Mouse (Mus musculus) intestine, embryonic 15.5 days (tissue): ENCODE measurements at regions not wholly inside any gene's neighbourhood (a gene's known extent, or its start where the extent isn't known, plus 50 kb on each side); places are given as distances from the start of the nearest gene placed in this dataset.

Experiments used
- ATAC-seq: fragments of 200-750 bp; cut with Nextera tagmentation; 2 replicates; pipeline ENCODE4 v1.8.0; 2017; ENCODE audit warnings: moderate TSS enrichment, moderate library complexity
- H3K27ac ChIP-seq: fragments of 300-500 bp; sonication (generic); 2 replicates; pipeline ENCODE4 v1.5.1; 2015; ENCODE audit warnings: mild to moderate bottlenecking, inconsistent platforms
- H3K27me3 ChIP-seq: fragments of 300-500 bp; sonication (generic); replicated peaks from 2 replicates; pipeline ENCODE4 v1.6.1; 2015; ENCODE audit warnings: inconsistent platforms
- H3K36me3 ChIP-seq: fragments of 300-500 bp; sonication (generic); 2 replicates; pipeline ENCODE4 v1.6.1; 2015; ENCODE audit warnings: inconsistent platforms
- H3K4me1 ChIP-seq: fragments of 300-500 bp; sonication (generic); replicated peaks from 2 replicates; pipeline ENCODE4 v1.6.1; 2015; ENCODE audit warnings: inconsistent platforms
- H3K4me2 ChIP-seq: fragments of 300-500 bp; sonication (generic); replicated peaks from 2 replicates; pipeline ENCODE4 v1.6.1; 2015; ENCODE audit warnings: mild to moderate bottlenecking, inconsistent platforms
- H3K4me3 ChIP-seq: fragments of 300-500 bp; sonication (generic); replicated peaks from 2 replicates; pipeline ENCODE4 v1.5.1; 2015; ENCODE audit warnings: inconsistent platforms
- H3K9ac ChIP-seq: fragments of 300-500 bp; sonication (generic); 2 replicates; pipeline ENCODE4 v1.6.1; 2015; ENCODE audit warnings: inconsistent platforms
- H3K9me3 ChIP-seq: fragments of 300-500 bp; sonication (generic); 2 replicates; pipeline ENCODE4 v1.6.1; 2016; ENCODE audit warnings: inconsistent platforms
- WGBS: fragments of 180-500 bp; shearing (Covaris S2); methylation state at CpG from one replicate; pipeline ENCODE4 v1.1.7; 2015; 5-methylcytosine and 5-hydroxymethylcytosine counted together

- ATAC-seq, result no peak
- WGBS, result 82% methylated on average over 3 of the region's 3 CpGs
- Histone ChIP-seq H3K36me3 (no peaks in the 10 kb centered on the region), H3K4me3 (no peak overlapping the region), H3K27me3 (no peaks in the 10 kb centered on the region), H3K27ac (no peak overlapping the region), H3K9me3 (no peaks in the 10 kb centered on the region), H3K9ac (no peak overlapping the region), H3K4me1 (0 out of 2 replicates have a peak, but pooled peaks cover 5% of the 10 kb centered on the region), H3K4me2 (no peak overlapping the region)
These were observed 211.7 kb upstream of the Kazn start for GRCm38 (mm10) chr4:142450884-142451283.

DNA sequence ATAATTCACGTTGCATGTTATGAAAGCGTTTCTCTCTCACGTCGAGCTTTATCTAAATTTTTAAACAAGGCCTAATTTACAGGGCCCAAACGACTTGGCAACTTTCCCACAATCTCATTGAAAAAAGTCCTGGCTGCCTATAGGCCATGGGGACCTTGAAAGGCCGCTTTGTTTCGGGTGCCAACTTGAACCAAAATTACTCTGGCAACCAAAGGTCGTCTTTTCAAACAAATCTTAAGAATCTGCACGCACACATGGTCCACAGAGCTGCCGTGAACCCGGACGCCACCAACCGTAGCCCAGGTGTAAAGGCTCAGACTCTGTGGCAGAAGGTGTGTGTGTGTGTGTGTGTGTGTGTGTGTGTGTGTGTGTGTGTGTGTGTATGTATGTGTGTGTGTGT is 210.5 kb upstream of the Kazn start:
- no peaks in the 10 kb centered on the region for H3K27me3 ChIP-seq
- no peak overlapping the region for H3K4me2 ChIP-seq
- H3K4me1 ChIP-seq, result 0 out of 2 replicates have a peak, but pooled peaks cover 5% of the 10 kb centered on the region
- 48% methylated on average over 13 of the region's 13 CpGs for WGBS
- H3K36me3 ChIP-seq, result no peaks in the 10 kb centered on the region
- no peak overlapping the region for H3K9ac ChIP-seq
- no peaks in the 10 kb centered on the region for H3K9me3 ChIP-seq
- ATAC-seq, result no peak
- H3K4me3 ChIP-seq, result no peak overlapping the region
- no peak overlapping the region for H3K27ac ChIP-seq

DNA sequence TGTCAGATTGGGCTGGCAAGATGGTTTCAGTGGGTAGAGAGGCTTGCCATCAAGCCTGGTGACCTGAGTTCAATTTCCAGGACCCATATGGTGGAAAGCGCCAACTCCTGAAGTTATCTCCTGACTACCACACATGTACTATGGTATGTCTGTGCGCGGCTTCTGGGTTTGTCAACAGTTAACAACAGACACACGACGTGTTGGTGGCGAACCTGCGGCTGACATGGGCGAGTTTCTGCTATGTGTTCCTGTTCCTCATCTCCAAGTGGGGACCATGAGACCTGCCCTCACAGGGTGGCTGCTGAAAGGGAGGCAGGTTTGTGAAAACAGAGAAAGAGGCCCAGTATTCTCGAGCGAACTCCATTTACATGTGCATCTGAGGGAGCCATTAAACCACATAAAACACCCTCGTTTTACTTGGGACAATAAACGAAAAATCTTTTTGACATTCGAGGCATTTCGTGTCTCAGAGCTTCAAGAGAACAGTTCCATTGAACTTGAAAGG is 210.0 kb upstream of the Kazn start:
- H3K36me3 ChIP-seq, result no peaks in the 10 kb centered on the region
- H3K9me3 ChIP-seq, result no peaks in the 10 kb centered on the region
- no peak for ATAC-seq
- no peak overlapping the region for H3K9ac ChIP-seq
- H3K27me3 ChIP-seq, result no peaks in the 10 kb centered on the region
- H3K4me3 ChIP-seq, result no peak overlapping the region
- 77% methylated on average over 14 of the region's 14 CpGs for WGBS
- H3K4me2 ChIP-seq, result no peak overlapping the region
- no peak overlapping the region for H3K27ac ChIP-seq
- H3K4me1 ChIP-seq, result 0 out of 2 replicates have a peak, but pooled peaks cover 5% of the 10 kb centered on the region

- H3K27me3 ChIP-seq, result no peaks in the 10 kb centered on the region
- H3K4me3 ChIP-seq, result no peak overlapping the region
- H3K9me3 ChIP-seq, result no peaks in the 10 kb centered on the region
- H3K4me1 ChIP-seq, result 0 out of 2 replicates have a peak, but pooled peaks cover 5% of the 10 kb centered on the region
- WGBS, result 48% methylated on average over 7 of the region's 7 CpGs
- ATAC-seq, result 0 out of 2 replicates have a peak, but pooled peaks have one; percentile 55
- no peak overlapping the region for H3K4me2 ChIP-seq
- H3K9ac ChIP-seq, result no peak overlapping the region
- H3K27ac ChIP-seq, result no peak overlapping the region
- no peaks in the 10 kb centered on the region for H3K36me3 ChIP-seq
These were observed 208.3 kb upstream of the Kazn start for GRCm38 (mm10) chr4:142447529-142447928.

DNA sequence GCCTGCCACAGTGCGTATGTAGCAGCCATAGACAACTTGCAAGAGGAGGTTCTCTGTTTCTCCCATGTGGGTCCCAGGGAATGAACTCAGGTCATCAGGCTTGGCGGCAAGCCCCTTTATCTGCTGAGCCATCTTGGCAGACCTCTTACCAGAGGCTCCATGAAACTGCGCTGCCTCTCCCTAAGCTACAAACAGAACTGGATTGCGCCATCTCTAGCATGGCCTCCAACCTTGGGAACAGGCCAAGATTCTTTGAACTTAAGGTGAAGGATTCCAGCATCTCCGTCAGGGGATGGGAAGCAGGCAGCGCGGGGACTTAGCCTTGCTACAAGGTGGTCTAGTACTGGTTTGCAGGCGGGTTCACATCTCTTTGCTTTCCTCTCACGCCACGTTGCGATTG is 201.8 kb upstream of the Kazn start:
- H3K9ac ChIP-seq, result no peak overlapping the region
- no peaks in the 10 kb centered on the region for H3K36me3 ChIP-seq
- no peaks in the 10 kb centered on the region for H3K9me3 ChIP-seq
- H3K4me2 ChIP-seq, result no peak overlapping the region
- H3K4me1 ChIP-seq, result peaks cover 8% of the 10 kb centered on the region; the same call in 1 of the 2 replicates
- ATAC-seq, result no peak
- WGBS, result 79% methylated on average over 11 of the region's 11 CpGs
- no peak overlapping the region for H3K27ac ChIP-seq
- H3K4me3 ChIP-seq, result no peak overlapping the region
- H3K27me3 ChIP-seq, result no peaks in the 10 kb centered on the region

- 38% methylated on average over 9 of the region's 9 CpGs for WGBS
- no peak overlapping the region for H3K4me2 ChIP-seq
- no peaks in the 10 kb centered on the region for H3K36me3 ChIP-seq
- H3K4me3 ChIP-seq, result no peak overlapping the region
- ATAC-seq, result no peak
- no peak overlapping the region for H3K9ac ChIP-seq
- H3K4me1 ChIP-seq, result peaks cover 8% of the 10 kb centered on the region; the same call in 1 of the 2 replicates
- H3K27ac ChIP-seq, result no peak overlapping the region
- H3K9me3 ChIP-seq, result no peaks in the 10 kb centered on the region
- H3K27me3 ChIP-seq, result no peaks in the 10 kb centered on the region
These were observed 200.4 kb upstream of the Kazn start for GRCm38 (mm10) chr4:142439450-142440183.

- Histone ChIP-seq H3K27me3 (no peaks in the 10 kb centered on the region), H3K9ac (no peak overlapping the region), H3K4me2 (no peak overlapping the region), H3K27ac (no peak overlapping the region), H3K36me3 (no peaks in the 10 kb centered on the region), H3K4me3 (no peak overlapping the region), H3K9me3 (no peaks in the 10 kb centered on the region), H3K4me1 (no peaks in the 10 kb centered on the region)
- no peak for ATAC-seq
- 76% methylated on average over 3 of the region's 3 CpGs for WGBS
These were observed 185.4 kb upstream of the Kazn start for GRCm38 (mm10) chr4:142424596-142424995.

- ATAC-seq, result no peak
- no peak overlapping the region for H3K4me3 ChIP-seq
- 88% methylated on average over 7 of the region's 7 CpGs for whole genome bisulfite sequencing
- no peaks in the 10 kb centered on the region for H3K4me1 ChIP-seq
- no peaks in the 10 kb centered on the region for H3K27me3 ChIP-seq
- no peak overlapping the region for H3K4me2 ChIP-seq
- H3K9ac ChIP-seq, result no peak overlapping the region
- no peak overlapping the region for H3K27ac ChIP-seq
- no peaks in the 10 kb centered on the region for H3K9me3 ChIP-seq
- no peaks in the 10 kb centered on the region for H3K36me3 ChIP-seq
These were observed 181.2 kb upstream of the Kazn start for GRCm38 (mm10) chr4:142420427-142420826.

DNA sequence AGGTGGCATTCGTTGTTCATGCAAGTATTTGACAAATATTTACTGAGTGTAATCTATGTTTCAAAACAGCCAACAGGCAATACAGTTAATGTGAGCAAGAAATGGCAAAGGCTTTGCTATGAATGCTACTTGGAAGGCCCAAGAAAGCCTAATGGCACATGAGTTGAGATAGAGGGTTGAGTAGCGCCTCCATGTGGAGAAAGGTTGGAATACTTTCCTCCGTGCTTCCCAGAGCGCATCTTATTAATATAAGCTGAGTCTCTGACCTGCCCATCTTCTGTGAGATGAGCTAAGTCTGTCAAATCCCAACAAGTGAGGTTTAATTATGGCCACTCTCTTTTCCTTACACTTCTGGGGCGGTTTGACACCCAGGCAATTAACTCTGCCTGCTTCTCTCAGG is 175.7 kb upstream of the Kazn start:
- ATAC-seq, result no peak
- no peaks in the 10 kb centered on the region for H3K36me3 ChIP-seq
- H3K4me1 ChIP-seq, result peaks cover 2% of the 10 kb centered on the region; the same call in 1 of the 2 replicates
- H3K9me3 ChIP-seq, result no peaks in the 10 kb centered on the region
- 73% methylated on average over 5 of the region's 5 CpGs for WGBS
- no peak overlapping the region for H3K27ac ChIP-seq
- no peak overlapping the region for H3K9ac ChIP-seq
- no peak overlapping the region for H3K4me3 ChIP-seq
- no peak overlapping the region for H3K4me2 ChIP-seq
- no peaks in the 10 kb centered on the region for H3K27me3 ChIP-seq

GRCm38 (mm10) chr4:142411792-142412191 is 172.6 kb upstream of the Kazn start:
- 92% methylated on average over 5 of the region's 5 CpGs for WGBS
- Histone ChIP-seq H3K9me3 (no peaks in the 10 kb centered on the region), H3K4me3 (no peak overlapping the region), H3K9ac (no peak overlapping the region), H3K36me3 (no peaks in the 10 kb centered on the region), H3K27ac (no peak overlapping the region), H3K4me2 (no peak overlapping the region), H3K27me3 (no peaks in the 10 kb centered on the region), H3K4me1 (peaks cover 2% of the 10 kb centered on the region; the same call in 1 of the 2 replicates)
- no peak for ATAC-seq

- ATAC-seq, result no peak
- Histone ChIP-seq H3K27ac (no peak overlapping the region), H3K9ac (no peak overlapping the region), H3K4me1 (peaks cover 2% of the 10 kb centered on the region; the same call in 1 of the 2 replicates), H3K4me3 (no peak overlapping the region), H3K27me3 (no peaks in the 10 kb centered on the region), H3K9me3 (no peaks in the 10 kb centered on the region), H3K4me2 (no peak overlapping the region), H3K36me3 (no peaks in the 10 kb centered on the region)
- WGBS, result 68% methylated on average over 26 of the region's 26 CpGs
These were observed 171.7 kb upstream of the Kazn start for GRCm38 (mm10) chr4:142410596-142411573.

- no peaks in the 10 kb centered on the region for H3K36me3 ChIP-seq
- no peak for ATAC-seq
- H3K4me3 ChIP-seq, result no peak overlapping the region
- no peaks in the 10 kb centered on the region for H3K4me1 ChIP-seq
- no peaks in the 10 kb centered on the region for H3K9me3 ChIP-seq
- H3K27ac ChIP-seq, result no peak overlapping the region
- no peak overlapping the region for H3K9ac ChIP-seq
- H3K4me2 ChIP-seq, result no peak overlapping the region
- WGBS, result 72% methylated on average over 7 of the region's 7 CpGs
- no peaks in the 10 kb centered on the region for H3K27me3 ChIP-seq
These were observed 158.7 kb upstream of the Kazn start for GRCm38 (mm10) chr4:142397858-142398257.
